Mouse (Mus musculus): ENCODE data around the gene Hs6st3. TPM values are rescaled to one million over a fixed set of nuclear protein-coding genes. Genes with fewer than 3 reads are reported as not detected.
"Not testable (repeated sequence)": the region's sequence is repeated elsewhere in the genome, so short reads cannot be mapped to it uniquely, and the experiment has no call there.

Hs6st3 gene
- polyA plus RNA-seq, 1 experiment, result not detected

GRCm38 (mm10) chr14:119540505-119540904 lies 402.4 kb downstream of the Hs6st3 start:
- no peaks in the 10 kb centered on the region for H3K36me3 ChIP-seq (ENCODE audit: control insufficient read depth)
- no peaks in the 10 kb centered on the region for H3K4me1 ChIP-seq (ENCODE audit: control insufficient read depth)
- peaks cover 7% of the 10 kb centered on the region; the same call in 1 of the 2 replicates for H3K9me3 ChIP-seq (ENCODE audit: control insufficient read depth, low read length)
- H3K4me3 ChIP-seq (replicated peaks), result no peak overlapping the region
- no peaks in the 10 kb centered on the region for H3K27me3 ChIP-seq (ENCODE audit: control insufficient read depth)
- no peak for TF ChIP-seq TAL1 (IDR thresholded peaks at IDR 0.05; ENCODE audit: low read length)
- TF ChIP-seq GATA1 (IDR thresholded peaks at IDR 0.05; ENCODE audit: low read length), result no peak

DNA sequence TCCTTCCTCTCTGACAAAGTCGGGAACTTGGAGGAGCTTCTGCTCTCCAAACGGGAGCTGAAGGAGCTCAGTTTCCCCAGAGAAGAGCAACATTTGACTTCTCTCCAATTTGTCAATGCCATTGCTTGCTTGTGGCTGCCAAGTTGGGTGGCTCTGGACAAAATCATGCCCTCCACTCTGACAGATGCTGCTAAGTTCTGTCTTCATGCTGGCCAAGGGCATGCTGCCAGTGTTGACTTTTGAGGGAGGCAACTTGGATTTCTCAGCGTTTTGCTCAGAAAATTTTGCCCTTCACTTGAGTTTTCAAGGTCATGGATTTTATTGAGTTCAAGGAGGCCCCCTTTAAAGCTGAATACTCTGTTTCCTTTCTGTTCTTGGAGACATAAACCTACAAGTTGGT lies 406.5 kb downstream of the Hs6st3 start:
- Histone ChIP-seq H3K36me3 (ENCODE audit: control insufficient read depth) (no peaks in the 10 kb centered on the region), H3K27me3 (ENCODE audit: control insufficient read depth) (no peaks in the 10 kb centered on the region), H3K4me1 (ENCODE audit: control insufficient read depth) (no peaks in the 10 kb centered on the region), H3K9me3 (ENCODE audit: control insufficient read depth, low read length) (peaks cover 7% of the 10 kb centered on the region; the same call in 1 of the 2 replicates), H3K4me3 (replicated peaks) (no peak overlapping the region)
- TF ChIP-seq GATA1 (IDR thresholded peaks at IDR 0.05; ENCODE audit: low read length) (no peak), TAL1 (IDR thresholded peaks at IDR 0.05; ENCODE audit: low read length) (no peak)

GRCm38 (mm10) chr14:119558356-119558755 lies 420.2 kb downstream of the Hs6st3 start:
- TF ChIP-seq GATA1 (IDR thresholded peaks at IDR 0.05; ENCODE audit: low read length) (no peak), TAL1 (IDR thresholded peaks at IDR 0.05; ENCODE audit: low read length) (no peak)
- H3K9me3 ChIP-seq (ENCODE audit: control insufficient read depth, low read length), result no peaks in the 10 kb centered on the region; the same call in 1 of the 2 replicates
- no peaks in the 10 kb centered on the region for H3K36me3 ChIP-seq (ENCODE audit: control insufficient read depth)

GRCm38 (mm10) chr14:119582039-119582508 lies 443.9 kb downstream of the Hs6st3 start:
- H3K9me3 ChIP-seq (ENCODE audit: control insufficient read depth, low read length), result peaks cover 25% of the 10 kb centered on the region
- TF ChIP-seq TAL1 (IDR thresholded peaks at IDR 0.05; ENCODE audit: low read length) (no peak), GATA1 (IDR thresholded peaks at IDR 0.05; ENCODE audit: low read length) (no peak)

More at GRCm38 (mm10) chr14:119558356-119558755, 420.2 kb downstream of the Hs6st3 start:
- Histone ChIP-seq H3K4me1 (ENCODE audit: control insufficient read depth) (no peaks in the 10 kb centered on the region), H3K4me3 (replicated peaks) (no peak overlapping the region), H3K27me3 (ENCODE audit: control insufficient read depth) (no peaks in the 10 kb centered on the region)

DNA sequence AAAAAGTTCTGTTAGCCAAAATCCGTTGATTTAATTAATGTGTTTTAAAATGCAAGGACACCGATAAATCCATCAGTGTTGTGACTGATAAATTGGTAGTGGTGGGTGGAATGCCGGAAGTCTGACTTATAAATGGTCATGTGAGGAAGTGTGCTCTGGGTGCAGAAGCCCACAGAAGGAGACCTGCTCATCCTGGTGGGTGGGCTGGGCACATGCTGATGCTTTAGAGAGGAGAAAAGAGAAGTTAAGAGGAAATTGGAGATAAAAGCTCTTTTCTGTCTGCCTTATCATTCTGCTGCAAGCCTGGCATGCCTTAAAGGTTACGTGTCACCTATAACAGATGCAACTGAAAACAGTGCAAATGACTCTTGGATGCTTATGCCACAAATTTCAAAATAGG lies 446.9 kb downstream of the Hs6st3 start:
- TF ChIP-seq GATA1 (IDR thresholded peaks at IDR 0.05; ENCODE audit: low read length) (no peak), TAL1 (IDR thresholded peaks at IDR 0.05; ENCODE audit: low read length) (no peak)
- no peak overlapping the region for H3K4me3 ChIP-seq (replicated peaks)

More at GRCm38 (mm10) chr14:119582039-119582508, 443.9 kb downstream of the Hs6st3 start:
- H3K4me1 ChIP-seq (ENCODE audit: control insufficient read depth), result no peaks in the 10 kb centered on the region
- H3K27me3 ChIP-seq (ENCODE audit: control insufficient read depth), result no peaks in the 10 kb centered on the region
- H3K36me3 ChIP-seq (ENCODE audit: control insufficient read depth), result no peaks in the 10 kb centered on the region
- H3K4me3 ChIP-seq (replicated peaks), result no peak overlapping the region

GRCm38 (mm10) chr14:119587365-119587764 lies 449.2 kb downstream of the Hs6st3 start:
- H3K9me3 ChIP-seq (ENCODE audit: control insufficient read depth, low read length); H3K36me3 ChIP-seq (ENCODE audit: control insufficient read depth); H3K4me3 ChIP-seq (replicated peaks); H3K27me3 ChIP-seq (ENCODE audit: control insufficient read depth); H3K4me1 ChIP-seq (ENCODE audit: control insufficient read depth): not testable (repeated sequence)

More for the DNA sequence above, 446.9 kb downstream of the Hs6st3 start:
- no peaks in the 10 kb centered on the region for H3K36me3 ChIP-seq (ENCODE audit: control insufficient read depth)
- peaks cover 19% of the 10 kb centered on the region for H3K9me3 ChIP-seq (ENCODE audit: control insufficient read depth, low read length)
- H3K27me3 ChIP-seq (ENCODE audit: control insufficient read depth), result no peaks in the 10 kb centered on the region
- no peaks in the 10 kb centered on the region for H3K4me1 ChIP-seq (ENCODE audit: control insufficient read depth)

- no peaks in the 10 kb centered on the region for H3K27me3 ChIP-seq (ENCODE audit: control insufficient read depth)
- no peak for TF ChIP-seq GATA1 (IDR thresholded peaks at IDR 0.05; ENCODE audit: low read length)
- no peak for TF ChIP-seq TAL1 (IDR thresholded peaks at IDR 0.05; ENCODE audit: low read length)
- no peaks in the 10 kb centered on the region for H3K36me3 ChIP-seq (ENCODE audit: control insufficient read depth)
- H3K9me3 ChIP-seq (ENCODE audit: control insufficient read depth, low read length), result peaks cover 40% of the 10 kb centered on the region
- H3K4me1 ChIP-seq (ENCODE audit: control insufficient read depth), result no peaks in the 10 kb centered on the region
- no peak overlapping the region for H3K4me3 ChIP-seq (replicated peaks)
These were observed 466.2 kb downstream of the Hs6st3 start for GRCm38 (mm10) chr14:119604327-119604726.

GRCm38 (mm10) chr14:119612793-119613192 lies 474.7 kb downstream of the Hs6st3 start:
- Histone ChIP-seq H3K4me1 (ENCODE audit: control insufficient read depth) (no peaks in the 10 kb centered on the region), H3K4me3 (replicated peaks) (no peak overlapping the region), H3K9me3 (ENCODE audit: control insufficient read depth, low read length) (peaks cover 14% of the 10 kb centered on the region; the same call in 1 of the 2 replicates), H3K36me3 (ENCODE audit: control insufficient read depth) (no peaks in the 10 kb centered on the region), H3K27me3 (ENCODE audit: control insufficient read depth) (no peaks in the 10 kb centered on the region)
- TF ChIP-seq TAL1 (IDR thresholded peaks at IDR 0.05; ENCODE audit: low read length), result no peak
- TF ChIP-seq GATA1 (IDR thresholded peaks at IDR 0.05; ENCODE audit: low read length), result no peak

- no peaks in the 10 kb centered on the region for H3K4me1 ChIP-seq (ENCODE audit: control insufficient read depth)
- no peaks in the 10 kb centered on the region for H3K36me3 ChIP-seq (ENCODE audit: control insufficient read depth)
- no peaks in the 10 kb centered on the region for H3K27me3 ChIP-seq (ENCODE audit: control insufficient read depth)
- no peak for TF ChIP-seq GATA1 (IDR thresholded peaks at IDR 0.05; ENCODE audit: low read length)
- no peak for TF ChIP-seq TAL1 (IDR thresholded peaks at IDR 0.05; ENCODE audit: low read length)
- H3K4me3 ChIP-seq (replicated peaks), result no peak overlapping the region
- H3K9me3 ChIP-seq (ENCODE audit: control insufficient read depth, low read length), result peaks cover 10% of the 10 kb centered on the region
These were observed 491.0 kb downstream of the Hs6st3 start for GRCm38 (mm10) chr14:119629127-119629526.

DNA sequence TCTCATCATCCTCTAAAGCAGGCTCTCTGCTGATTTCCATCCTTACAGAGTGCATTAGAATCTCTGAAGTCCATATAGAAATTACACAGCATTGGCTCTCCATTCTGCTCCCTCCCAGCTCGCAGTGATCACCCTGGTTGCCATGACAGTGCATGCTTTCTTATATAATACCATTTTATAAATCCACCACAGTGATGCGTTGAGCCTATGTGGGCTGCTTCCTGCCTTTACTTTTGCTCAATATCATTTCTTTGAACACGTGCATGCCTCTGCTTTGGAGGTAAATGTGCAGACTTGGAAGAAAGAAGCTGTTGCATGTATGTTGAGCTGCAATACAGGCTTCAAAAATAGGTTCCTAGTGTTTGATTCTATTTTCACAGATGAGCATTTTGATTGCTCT lies 494.9 kb downstream of the Hs6st3 start:
- no peaks in the 10 kb centered on the region for H3K36me3 ChIP-seq (ENCODE audit: control insufficient read depth)

More for the DNA sequence above, 494.9 kb downstream of the Hs6st3 start:
- TF ChIP-seq GATA1 (IDR thresholded peaks at IDR 0.05; ENCODE audit: low read length) (no peak), TAL1 (IDR thresholded peaks at IDR 0.05; ENCODE audit: low read length) (no peak)
- H3K27me3 ChIP-seq (ENCODE audit: control insufficient read depth), result no peaks in the 10 kb centered on the region
- no peak overlapping the region for H3K4me3 ChIP-seq (replicated peaks)
- H3K9me3 ChIP-seq (ENCODE audit: control insufficient read depth, low read length), result no peaks in the 10 kb centered on the region; the same call in 1 of the 2 replicates
- H3K4me1 ChIP-seq (ENCODE audit: control insufficient read depth), result no peaks in the 10 kb centered on the region
